Mouse (Mus musculus): ENCODE measurements around the gene Prkar1a. TPM values are rescaled to one million over a fixed set of nuclear protein-coding genes. Genes with fewer than 3 reads are reported as not detected.

The Prkar1a gene
- polyA plus RNA-seq, 1 experiment from 2014 or later, result 411 TPM

- no peak overlapping the region for H3K9ac ChIP-seq
- no peaks in the 10 kb centered on the region for H3K9me3 ChIP-seq (ENCODE audit: low read depth, low read length)
- ATAC-seq (ENCODE audit: insufficient read depth) (no peak), DNase-seq (no peak)
- H3K36me3 ChIP-seq (ENCODE audit: insufficient read depth), result no peaks in the 10 kb centered on the region
- peak overlapping the region; percentile 13; the same call in 1 of the 2 replicates for H3K4me2 ChIP-seq
- TF ChIP-seq CTCF (IDR thresholded peaks at IDR 0.05; ENCODE audit: low read depth), result no peak
- no peak overlapping the region for H3K4me3 ChIP-seq (ENCODE audit: low read depth, low read length)
- no peak overlapping the region for H3K27ac ChIP-seq (ENCODE audit: low read depth)
- no peaks in the 10 kb centered on the region for H3K27me3 ChIP-seq (ENCODE audit: insufficient read depth, low read length)
- 74% methylated on average over 9 of the region's 9 CpGs for WGBS
- peaks cover 4% of the 10 kb centered on the region; the same call in 1 of the 2 replicates for H3K4me1 ChIP-seq (ENCODE audit: insufficient read depth)
Observed at GRCm38 (mm10) chr11:109705336-109706054, 56.3 kb downstream of the Prkar1a start.

- DNase-seq, result peak; percentile 59
- Histone ChIP-seq H3K4me3 (ENCODE audit: low read depth, low read length) (no peak overlapping the region), H3K27me3 (ENCODE audit: insufficient read depth, low read length) (no peaks in the 10 kb centered on the region), H3K36me3 (ENCODE audit: insufficient read depth) (no peaks in the 10 kb centered on the region), H3K4me1 (ENCODE audit: insufficient read depth) (peaks cover 4% of the 10 kb centered on the region; the same call in 1 of the 2 replicates), H3K9me3 (ENCODE audit: low read depth, low read length) (no peaks in the 10 kb centered on the region), H3K27ac (ENCODE audit: low read depth) (no peak overlapping the region), H3K9ac (no peak overlapping the region), H3K4me2 (peak overlapping the region; percentile 13; the same call in 1 of the 2 replicates)
- WGBS, result 28% methylated on average over 9 of the region's 9 CpGs
- no peak for TF ChIP-seq CTCF (IDR thresholded peaks at IDR 0.05; ENCODE audit: low read depth)
- peak; percentile 58; the same call in 1 of the 2 replicates for ATAC-seq (ENCODE audit: insufficient read depth)
Observed at GRCm38 (mm10) chr11:109706055-109706412, 56.8 kb downstream of the Prkar1a start.

GRCm38 (mm10) chr11:109706586-109706985 is 57.4 kb downstream of the Prkar1a start:
- H3K36me3 ChIP-seq (ENCODE audit: insufficient read depth), result no peaks in the 10 kb centered on the region
- H3K4me3 ChIP-seq (ENCODE audit: low read depth, low read length), result no peak overlapping the region
- no peaks in the 10 kb centered on the region for H3K9me3 ChIP-seq (ENCODE audit: low read depth, low read length)
- no peak overlapping the region for H3K27ac ChIP-seq (ENCODE audit: low read depth)
- H3K27me3 ChIP-seq (ENCODE audit: insufficient read depth, low read length), result no peaks in the 10 kb centered on the region
- peaks cover 4% of the 10 kb centered on the region; the same call in 1 of the 2 replicates for H3K4me1 ChIP-seq (ENCODE audit: insufficient read depth)
- TF ChIP-seq CTCF (IDR thresholded peaks at IDR 0.05; ENCODE audit: low read depth), result no peak
- no peak overlapping the region for H3K4me2 ChIP-seq
- no peak overlapping the region for H3K9ac ChIP-seq
- DNase-seq (no peak), ATAC-seq (ENCODE audit: insufficient read depth) (no peak)
- whole genome bisulfite sequencing, result 70% methylated on average over 4 of the region's 4 CpGs

GRCm38 (mm10) chr11:109707442-109707841 is 58.2 kb downstream of the Prkar1a start:
- Histone ChIP-seq H3K27ac (ENCODE audit: low read depth) (no peak overlapping the region), H3K36me3 (ENCODE audit: insufficient read depth) (no peaks in the 10 kb centered on the region), H3K9ac (no peak overlapping the region), H3K4me1 (ENCODE audit: insufficient read depth) (peaks cover 4% of the 10 kb centered on the region; the same call in 1 of the 2 replicates), H3K4me3 (ENCODE audit: low read depth, low read length) (no peak overlapping the region), H3K4me2 (no peak overlapping the region), H3K27me3 (ENCODE audit: insufficient read depth, low read length) (no peaks in the 10 kb centered on the region), H3K9me3 (ENCODE audit: low read depth, low read length) (no peaks in the 10 kb centered on the region)
- no peak for TF ChIP-seq CTCF (IDR thresholded peaks at IDR 0.05; ENCODE audit: low read depth)
- WGBS, result 63% methylated on average over 3 of the region's 3 CpGs
- ATAC-seq (ENCODE audit: insufficient read depth) (no peak), DNase-seq (no peak)

GRCm38 (mm10) chr11:109708786-109709185 is 59.6 kb downstream of the Prkar1a start:
- Histone ChIP-seq H3K27me3 (ENCODE audit: insufficient read depth, low read length) (no peaks in the 10 kb centered on the region), H3K4me2 (no peak overlapping the region), H3K27ac (ENCODE audit: low read depth) (no peak overlapping the region), H3K36me3 (ENCODE audit: insufficient read depth) (no peaks in the 10 kb centered on the region), H3K4me1 (ENCODE audit: insufficient read depth) (peaks cover 4% of the 10 kb centered on the region; the same call in 1 of the 2 replicates), H3K4me3 (ENCODE audit: low read depth, low read length) (no peak overlapping the region), H3K9ac (no peak overlapping the region), H3K9me3 (ENCODE audit: low read depth, low read length) (no peaks in the 10 kb centered on the region)
- ATAC-seq (ENCODE audit: insufficient read depth), result no peak
- no peak for DNase-seq
- 90% methylated on average over 4 of the region's 4 CpGs for WGBS
- no peak for TF ChIP-seq CTCF (IDR thresholded peaks at IDR 0.05; ENCODE audit: low read depth)

- Histone ChIP-seq H3K4me1 (ENCODE audit: insufficient read depth) (peaks cover 4% of the 10 kb centered on the region; the same call in 1 of the 2 replicates), H3K36me3 (ENCODE audit: insufficient read depth) (no peaks in the 10 kb centered on the region), H3K4me2 (no peak overlapping the region), H3K27me3 (ENCODE audit: insufficient read depth, low read length) (no peaks in the 10 kb centered on the region), H3K27ac (ENCODE audit: low read depth) (no peak overlapping the region), H3K9me3 (ENCODE audit: low read depth, low read length) (no peaks in the 10 kb centered on the region), H3K4me3 (ENCODE audit: low read depth, low read length) (no peak overlapping the region), H3K9ac (no peak overlapping the region)
- WGBS, result 69% methylated on average over 5 of the region's 5 CpGs
- ATAC-seq (ENCODE audit: insufficient read depth), result no peak
- no peak for TF ChIP-seq CTCF (IDR thresholded peaks at IDR 0.05; ENCODE audit: low read depth)
- DNase-seq, result no peak
Observed at GRCm38 (mm10) chr11:109709501-109709900, 60.3 kb downstream of the Prkar1a start.

- peaks cover 5% of the 10 kb centered on the region; the same call in 1 of the 2 replicates for H3K4me1 ChIP-seq (ENCODE audit: insufficient read depth)
- no peaks in the 10 kb centered on the region for H3K27me3 ChIP-seq (ENCODE audit: insufficient read depth, low read length)
- 81% methylated on average over 17 of the region's 17 CpGs for WGBS
- no peak overlapping the region for H3K9ac ChIP-seq
- no peak overlapping the region for H3K4me2 ChIP-seq
- no peaks in the 10 kb centered on the region for H3K36me3 ChIP-seq (ENCODE audit: insufficient read depth)
- H3K4me3 ChIP-seq (ENCODE audit: low read depth, low read length), result no peak overlapping the region
- TF ChIP-seq CTCF (IDR thresholded peaks at IDR 0.05; ENCODE audit: low read depth), result no peak
- no peaks in the 10 kb centered on the region for H3K9me3 ChIP-seq (ENCODE audit: low read depth, low read length)
- DNase-seq (no peak), ATAC-seq (ENCODE audit: insufficient read depth) (no peak)
- no peak overlapping the region for H3K27ac ChIP-seq (ENCODE audit: low read depth)
Observed at GRCm38 (mm10) chr11:109714341-109715247, 65.4 kb downstream of the Prkar1a start.
